Comparison of ENCODE assay signal across 37 mouse cellular contexts in genomic region chr3:116914931-116915330, GRCm38 (mm10). TPM values are rescaled to one million over a fixed set of nuclear protein-coding genes. Genes with fewer than 3 reads are reported as not detected.
DNase-seq lines count a peak whose midpoint lies in the region; ATAC-seq lines count a peak whose summit lies in the region.
"Had no signal": no experiment of that assay in that cellular context is flagged by ENCODE, and none has a peak within 500 bp of the region (broad histone marks: within the 10 kb centered on the region; RNA-seq: fewer than 3 reads in every experiment).

No protein-coding gene starts in this region.

- peak; percentile 41; the same call in 1 of the 2 replicates for ATAC-seq in frontal cortex, adult (ENCODE audit: low TSS enrichment)
- ATAC-seq in heart, embryonic 14.5 days (ENCODE audit: insufficient number of reproducible peaks, insufficient read depth, low FRiP score, low read depth): no peak
- no peak for ATAC-seq in midbrain, embryonic 15.5 days (replicated peaks)
- ATAC-seq: Patski had no signal

- 0 out of 2 replicates have a peak overlapping the region, but pooled peaks have one; percentile 16 for H3K4me2 ChIP-seq in heart, embryonic 14.5 days (ENCODE audit: low read length)
- H3K4me2 ChIP-seq in midbrain, embryonic 15.5 days: no peak overlapping the region
- H3K4me2 ChIP-seq: embryonic facial prominence, embryonic 15.5 days; forebrain, embryonic 12.5 days; hindbrain, embryonic 14.5 days; kidney, embryonic 15.5 days; liver, embryonic 15.5 days; lung, embryonic 14.5 days; midbrain, embryonic 11.5 days; neural tube, embryonic 13.5 days had no signal

- H3K4me3 ChIP-seq in heart, embryonic 14.5 days (ENCODE audit: control insufficient read depth in 1 of 2, insufficient read depth in 1 of 2, low read depth in 1 of 2, low read length in 2 of 2): no peak overlapping the region
- H3K4me3 ChIP-seq in midbrain, embryonic 15.5 days: no peak overlapping the region
- H3K4me3 ChIP-seq: embryonic facial prominence, embryonic 10.5 days; embryonic facial prominence, embryonic 15.5 days; forebrain, embryonic 12.5 days; kidney, embryonic 15.5 days; liver, embryonic 15.5 days; neural tube, embryonic 13.5 days had no signal

- no peaks in the 10 kb centered on the region for H3K9me3 ChIP-seq in heart, embryonic 14.5 days (ENCODE audit: control insufficient read depth, low read length)
- no peaks in the 10 kb centered on the region for H3K9me3 ChIP-seq in midbrain, embryonic 15.5 days
- H3K9me3 ChIP-seq: embryonic facial prominence, embryonic 10.5 days; embryonic facial prominence, embryonic 15.5 days; forebrain, embryonic 12.5 days; kidney, embryonic 15.5 days; liver, embryonic 15.5 days; neural tube, embryonic 13.5 days had no signal

- DNase-seq in frontal cortex, postnatal 36 days (ENCODE audit: low spot score in 2 of 2): no peak
- DNase-seq in lung, postnatal 10 days: peak; percentile 25
- no peak for DNase-seq in lung, postnatal 4 days
- peak; percentile 28 for DNase-seq in heart, postnatal 4 days
- no peak for DNase-seq in thymus, adult 18-20 months
- DNase-seq: adrenal gland, postnatal 14 days; B cell, adult 2 months; cerebellum, adult 11-12 months; cerebellum, postnatal 25 days; kidney, adult 18-20 months; kidney, postnatal 25 days; liver; lung, embryonic 14.5 days; right cerebral cortex, postnatal 4 days had no signal

- H3K27ac ChIP-seq in heart, embryonic 14.5 days (replicated peaks in 1 of 2; ENCODE audit: control insufficient read depth in 1 of 2, insufficient read depth in 1 of 2, low read depth in 2 of 2, low read length in 2 of 2): peak overlapping the region; percentile 47 to 55; a peak in 2 of 4 replicates
- H3K27ac ChIP-seq in midbrain, embryonic 15.5 days: no peak overlapping the region
- H3K27ac ChIP-seq: embryonic facial prominence, embryonic 10.5 days; embryonic facial prominence, embryonic 15.5 days; forebrain, embryonic 12.5 days; hindbrain, embryonic 14.5 days; kidney, embryonic 15.5 days; liver, embryonic 15.5 days; neural tube, embryonic 13.5 days; stomach, postnatal 0 days had no signal

- H3K9ac ChIP-seq in heart, embryonic 14.5 days (ENCODE audit: low read length): no peak overlapping the region
- no peak overlapping the region for H3K9ac ChIP-seq in midbrain, embryonic 15.5 days
- H3K9ac ChIP-seq: embryonic facial prominence, embryonic 15.5 days; forebrain, embryonic 12.5 days; hindbrain, embryonic 14.5 days; kidney, embryonic 15.5 days; liver, embryonic 15.5 days; lung, embryonic 14.5 days; neural tube, embryonic 13.5 days had no signal

- H3K4me1 ChIP-seq in heart, embryonic 14.5 days (ENCODE audit: control insufficient read depth in 2 of 2, insufficient read depth in 2 of 2, low read length in 2 of 2): peaks cover 3 to 11% of the 10 kb centered on the region in 2 experiments
- H3K4me1 ChIP-seq in midbrain, embryonic 15.5 days: no peaks in the 10 kb centered on the region
- H3K4me1 ChIP-seq: embryonic facial prominence, embryonic 10.5 days; embryonic facial prominence, embryonic 15.5 days; forebrain, embryonic 12.5 days; kidney, embryonic 15.5 days; liver, embryonic 15.5 days; neural tube, embryonic 13.5 days had no signal

- 27% methylated on average over 3 of the region's 3 CpGs for WGBS in heart, embryonic 14.5 days
- WGBS in midbrain, embryonic 15.5 days: 89% methylated on average over 3 of the region's 3 CpGs

- H3K36me3 ChIP-seq in heart, embryonic 14.5 days (ENCODE audit: control insufficient read depth, insufficient read depth, low read length): 0 out of 2 replicates have a peak, but pooled peaks cover 2% of the 10 kb centered on the region
- H3K36me3 ChIP-seq in midbrain, embryonic 15.5 days (replicated peaks): no peaks in the 10 kb centered on the region
- H3K36me3 ChIP-seq: embryonic facial prominence, embryonic 10.5 days; embryonic facial prominence, embryonic 15.5 days; forebrain, embryonic 12.5 days; kidney, embryonic 15.5 days; liver, embryonic 15.5 days; neural tube, embryonic 13.5 days had no signal

- no peaks in the 10 kb centered on the region for H3K27me3 ChIP-seq in heart, embryonic 14.5 days (ENCODE audit: control insufficient read depth, insufficient read depth, low read length)
- H3K27me3 ChIP-seq in midbrain, embryonic 15.5 days (replicated peaks): no peaks in the 10 kb centered on the region
- H3K27me3 ChIP-seq: embryonic facial prominence, embryonic 15.5 days; forebrain, embryonic 12.5 days; kidney, embryonic 15.5 days; liver, embryonic 15.5 days; neural tube, embryonic 13.5 days; Patski had no signal

RNA-seq across cellular contexts. Expression of gene 4930455H04Rik, which starts 53.1 kb away (rescaled TPM):
- polyA plus RNA-seq in heart, embryonic 14.5 days (2014; fragmentation: Nextera tagmentation; extraction: Ambion mirVana): not detected in 2 replicates
- under 1 TPM in 1 of 2 experiments, not detected in 1; 0.32 TPM for total RNA-seq in heart, postnatal 4 days (2021)
- not detected in 2 replicates for polyA plus RNA-seq in midbrain, embryonic 15.5 days (2015; fragmentation: Nextera tagmentation; extraction: Ambion mirVana)
- total RNA-seq: adrenal gland, postnatal 14 days; gastrocnemius, postnatal 4 days; heart, postnatal 36 days; layer of hippocampus, adult 18-20 months; layer of hippocampus, postnatal 10 days; left cerebral cortex, adult 18-20 months; left cerebral cortex, postnatal 14 days; megakaryocyte, adult 5-6 weeks had no signal
- polyA plus RNA-seq: embryonic facial prominence, embryonic 10.5 days; embryonic facial prominence, embryonic 15.5 days; forebrain, embryonic 12.5 days; frontal cortex, adult 2 months; hindbrain, embryonic 14.5 days; kidney, embryonic 15.5 days; liver, embryonic 15.5 days; lung, embryonic 14.5 days; midbrain, embryonic 11.5 days; neural tube, embryonic 13.5 days; Patski; spleen, adult 2 months; thymus, postnatal 0 days had no signal

RNA-seq across cellular contexts. Expression of gene Palmd, which starts 53.9 kb away (rescaled TPM):
- 17.7 and 18.6 TPM in 2 replicates for polyA plus RNA-seq in heart, embryonic 14.5 days (2014; fragmentation: Nextera tagmentation; extraction: Ambion mirVana)
- total RNA-seq in heart, postnatal 4 days (2021): 10 to 100 TPM; 61.6 to 66.2 TPM
- polyA plus RNA-seq in midbrain, embryonic 15.5 days (2015; fragmentation: Nextera tagmentation; extraction: Ambion mirVana): 9.8 and 10.5 TPM in 2 replicates
- total RNA-seq: megakaryocyte, adult 5-6 weeks had no signal

RNA-seq across cellular contexts. Expression of gene Frrs1, which starts 55.7 kb away (rescaled TPM):
- polyA plus RNA-seq in heart, embryonic 14.5 days (2014; fragmentation: Nextera tagmentation; extraction: Ambion mirVana): 20.7 and 24.7 TPM in 2 replicates
- 10 to 100 TPM in 1 of 2 experiments, 1 to 10 TPM in 1; 8.0 to 11.9 TPM for total RNA-seq in heart, postnatal 4 days (2021)
- 6.5 and 6.8 TPM in 2 replicates for polyA plus RNA-seq in midbrain, embryonic 15.5 days (2015; fragmentation: Nextera tagmentation; extraction: Ambion mirVana)

Comparison
In these comparisons a context has a peak if more than half of its experiments do, and no peak if none do; other contexts are left out.
1. DNase-seq: peak in lung, postnatal 10 days (single experiment) and heart, postnatal 4 days (single experiment); none in frontal cortex, postnatal 36 days (0 of 2), lung, postnatal 4 days (0 of 2) and thymus, adult 18-20 months (0 of 2).